In genomic region chr15:27358441-27358840, GRCm38 (mm10) we compare ENCODE assay signal across 13 mouse cellular contexts.
DNase-seq lines count a peak whose midpoint lies in the region; ATAC-seq lines count a peak whose summit lies in the region.
"Had no signal": no experiment of that assay in that cellular context is flagged by ENCODE, and none has a peak within 500 bp of the region (broad histone marks: within the 10 kb centered on the region; RNA-seq: fewer than 3 reads in every experiment).

No protein-coding gene starts in this region.

- peak; percentile 30 for DNase-seq in layer of hippocampus, adult 11-12 months (ENCODE audit: low spot score)
- DNase-seq in layer of hippocampus, adult 9-10 months (ENCODE audit: low spot score): no peak
- DNase-seq in cerebellum, adult 11-12 months: peak; percentile 47
- peak; percentile 62 to 64 for DNase-seq in cerebellum, postnatal 36 days
- DNase-seq in right cerebral cortex, adult 18-20 months: peak; percentile 59
- DNase-seq in spleen, postnatal 36 days (ENCODE audit: low spot score in 2 of 2): no peak
- DNase-seq in heart, postnatal 36 days: no peak
- DNase-seq: gastrocnemius, postnatal 10 days; heart, postnatal 4 days; kidney, postnatal 14 days; thymus, postnatal 25 days had no signal

- intact Hi-C loops in heart, postnatal 36 days (cut with DNase I): no loop called here

- no peak for ATAC-seq in megakaryocyte-erythroid progenitor cell, adult 5-6 weeks (replicated peaks; ENCODE audit: low FRiP score, low TSS enrichment, poor library complexity, severe bottlenecking)
- ATAC-seq: activated CD4-positive, CD25-positive, alpha-beta regulatory T cell, adult 4 months had no signal

Comparison
In these comparisons a context has a peak if more than half of its experiments do, and no peak if none do; other contexts are left out.
1. DNase-seq: peak in layer of hippocampus, adult 11-12 months (single experiment), cerebellum, adult 11-12 months (single experiment), cerebellum, postnatal 36 days (2 of 2) and right cerebral cortex, adult 18-20 months (single experiment); none in layer of hippocampus, adult 9-10 months (single experiment), spleen, postnatal 36 days (0 of 2) and heart, postnatal 36 days (0 of 2).